Mouse (Mus musculus) lung, postnatal 0 days (tissue): ENCODE measurements around the gene Zbtb9.

Experiments used
- CTCF ChIP-seq: IDR thresholded peaks from 2 replicates; pipeline ENCODE4 v1.5.1; 2016; ENCODE audit warnings: antibody characterized with exemption, mild to moderate bottlenecking
- EP300 ChIP-seq: IDR thresholded peaks from 2 replicates; pipeline ENCODE4 v1.6.1; 2016; ENCODE audit warnings: antibody characterized with exemption, mild to moderate bottlenecking, control low read depth

GRCm38 (mm10) chr17:26936921-26937695 is 35.9 kb upstream of the Zbtb9 start:
- TF ChIP-seq CTCF: no peak
- no peak for TF ChIP-seq EP300
